Mouse (Mus musculus) skeletal muscle tissue, postnatal 0 days (tissue): ENCODE data around the gene Mis18a. TPM values are rescaled to one million over a fixed set of nuclear protein-coding genes. Genes with fewer than 3 reads are reported as not detected.

ENCODE experiments used
- polyA plus RNA-seq: library from polyadenylated mRNA; unstranded; fragments of >200 nt; fragmentation: Nextera tagmentation; extraction: Ambion mirVana; gene quantifications from 2 replicates; pipeline ENCODE4 v1.2.1, GENCODE M21; 2015

The Mis18a gene
- 11.1 and 17.1 TPM in 2 replicates for polyA plus RNA-seq

GRCm38 (mm10) chr16:90727233-90728115, at the start of gene Mis18a:
TSS of gene Mis18a (minus strand) at chr16:90727404.

GRCm38 (mm10) chr16:90738092-90738956, 11.1 kb upstream of the Mis18a start, which contains the start of gene Mrap:
TSS of gene Mrap (plus strand) at chr16:90738207.

Other genes starting within 250 kb of the Mis18a start
- 4.3 and 39.0 TPM in 2 replicates for gene Mrap, start 10.8 kb upstream of the Mis18a start, polyA plus RNA-seq
- 2.0 and 2.7 TPM in 2 replicates for gene Urb1, start 83.0 kb upstream of the Mis18a start, polyA plus RNA-seq
- 0.55 and 0.63 TPM in 2 replicates for gene Eva1c, start 99.3 kb upstream of the Mis18a start, polyA plus RNA-seq
- 23.9 and 27.1 TPM in 2 replicates for gene Cfap298, start 207.7 kb upstream of the Mis18a start, polyA plus RNA-seq